Mouse (Mus musculus): Measurements from ENCODE around the gene Sun3. TPM values are rescaled to one million over a fixed set of nuclear protein-coding genes. Genes with fewer than 3 reads are reported as not detected.
A peak's percentile ranks its signal among the peaks of the same experiment; 100 is the strongest.

Gene Sun3
- not detected for total RNA-seq (2022)

DNA sequence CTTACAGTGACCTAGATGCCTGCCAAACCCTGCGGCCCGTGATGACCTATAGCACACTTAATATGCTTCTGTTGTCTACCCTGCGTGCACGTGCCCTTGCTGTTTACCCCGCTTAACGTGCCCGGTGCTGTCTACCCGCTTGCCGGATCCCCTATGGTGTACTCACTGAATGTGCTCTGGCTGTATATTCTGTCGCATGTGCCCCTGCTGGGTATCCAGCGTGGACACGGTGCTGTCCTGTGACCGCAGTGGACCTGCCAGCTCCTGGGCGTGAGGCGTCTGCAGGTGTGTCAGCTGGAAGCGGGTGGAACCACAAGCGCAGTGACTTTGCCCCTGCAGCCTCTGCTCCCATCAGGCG lies at the start of gene Sun3:
Gene Sun3, minus strand, starts transcription at position 289 of the 358 bp plus-strand sequence.
- DNase-seq (ENCODE audit: low spot score in 2 of 2): no peak

- no peak for DNase-seq (ENCODE audit: low spot score in 2 of 2)
Measured at GRCm38 (mm10) chr11:9076444-9076843, 27.7 kb upstream of the Sun3 start.

DNA sequence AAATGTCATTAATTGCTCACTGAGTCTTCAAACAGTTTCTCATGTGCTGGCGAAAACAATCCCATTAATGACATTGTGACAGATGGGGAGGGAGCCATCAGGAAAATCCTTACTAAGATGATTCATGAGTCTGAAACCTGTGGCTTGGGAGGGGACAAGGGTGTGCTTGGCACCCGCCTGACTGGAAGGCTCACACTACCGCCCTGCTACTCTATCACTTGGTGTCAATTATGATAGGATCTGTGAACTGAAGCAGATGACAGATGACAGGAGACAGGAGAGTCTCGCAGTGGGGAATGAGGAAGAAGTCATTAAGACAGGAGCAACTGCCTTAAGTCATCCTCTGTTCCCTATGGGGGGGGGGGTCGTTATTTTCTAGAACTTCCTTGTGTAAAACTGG lies 11.7 kb upstream of the Sun3 start:
- no peak for DNase-seq (ENCODE audit: low spot score in 2 of 2)

DNA sequence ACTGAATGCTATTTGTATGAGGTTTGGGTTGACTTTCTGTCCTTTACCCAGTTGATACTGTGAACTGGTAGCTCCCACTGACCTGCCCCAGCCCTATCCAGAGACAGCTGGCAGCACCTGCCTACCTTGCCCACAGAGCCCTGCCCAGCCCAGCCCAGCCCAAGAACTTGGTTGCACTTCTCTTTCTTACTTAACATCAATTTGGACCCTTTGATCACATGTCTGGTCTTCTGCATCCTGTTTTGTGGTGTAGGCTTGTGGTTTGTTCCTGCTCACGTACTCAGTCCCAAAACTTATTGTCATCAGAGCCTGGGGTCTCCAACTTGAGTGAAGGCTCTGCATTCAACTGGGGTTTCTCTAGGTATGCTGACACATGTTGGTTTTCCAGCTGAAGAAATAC lies 11.2 kb upstream of the Sun3 start:
- DNase-seq (ENCODE audit: low spot score in 2 of 2): no peak

DNA sequence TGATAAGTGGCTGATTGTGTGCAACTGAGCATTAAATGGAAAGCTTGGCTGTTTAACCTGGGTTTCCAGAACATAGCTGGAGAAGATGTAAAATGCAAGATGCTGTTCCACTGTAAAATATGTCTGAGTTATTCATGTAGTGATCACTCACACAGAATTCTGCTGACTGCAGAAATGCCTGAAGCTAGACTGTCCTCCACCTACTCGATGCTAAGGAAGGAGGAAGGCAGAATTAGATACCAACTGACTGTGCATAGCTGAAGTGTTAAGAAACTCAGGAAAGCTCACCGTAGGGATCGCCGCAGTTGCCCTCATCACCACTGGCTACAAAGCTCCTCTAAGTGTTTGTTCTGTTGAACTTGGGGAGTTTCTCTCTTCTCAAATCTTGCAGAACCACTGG lies 8.9 kb upstream of the Sun3 start:
- no peak for DNase-seq (ENCODE audit: low spot score in 2 of 2)

GRCm38 (mm10) chr11:9056937-9057336 lies 8.1 kb upstream of the Sun3 start:
- no peak for DNase-seq (ENCODE audit: low spot score in 2 of 2)

DNA sequence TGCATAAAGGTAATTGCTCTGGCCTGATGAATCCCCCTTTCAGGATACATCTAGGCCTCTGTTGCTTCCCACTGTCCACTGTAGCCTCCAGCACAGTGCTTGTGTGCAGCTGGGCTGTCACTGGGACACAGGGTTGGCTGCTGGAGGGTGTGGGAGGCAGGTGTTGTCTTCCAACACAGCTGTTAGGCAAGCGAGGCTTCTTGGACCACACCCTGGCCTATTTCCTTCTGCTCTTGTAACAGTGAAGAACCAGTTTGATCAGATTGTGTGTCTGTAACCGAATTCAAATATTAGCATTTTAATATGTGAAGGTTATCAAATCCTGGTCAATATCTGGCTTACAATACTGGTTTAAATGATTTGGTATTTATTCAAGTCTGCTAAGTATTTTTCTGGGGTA lies 3.1 kb upstream of the Sun3 start:
- no peak for DNase-seq (ENCODE audit: low spot score in 2 of 2)

DNA sequence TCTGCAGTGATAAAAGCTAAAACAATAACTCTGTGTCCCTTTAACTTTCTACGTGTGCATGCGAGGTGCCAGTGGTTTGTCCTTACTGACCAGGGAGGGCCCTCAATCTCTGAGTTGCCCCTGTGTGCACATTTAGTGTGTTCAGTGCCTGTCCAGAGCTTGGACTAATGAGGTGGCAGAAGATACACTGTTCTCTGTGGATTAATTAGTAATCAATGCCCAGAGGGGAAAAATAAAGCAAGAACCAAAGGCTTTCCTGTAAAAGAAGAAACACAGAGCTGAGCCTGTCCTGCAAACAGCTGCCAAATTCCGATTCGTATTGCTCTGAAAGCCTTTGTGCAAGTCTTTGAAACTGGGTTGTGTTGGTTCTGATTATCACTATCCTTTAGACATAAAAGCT lies 1.4 kb upstream of the Sun3 start:
- no peak for DNase-seq (ENCODE audit: low spot score in 2 of 2)

GRCm38 (mm10) chr11:9048011-9048702 lies 634 bp downstream of the Sun3 start, which contains the start of gene Gm11992:
TSS of gene Gm11992 (plus strand) at chr11:9048594.
- peak; percentile 48 to 66 for DNase-seq (ENCODE audit: low spot score in 2 of 2)

DNA sequence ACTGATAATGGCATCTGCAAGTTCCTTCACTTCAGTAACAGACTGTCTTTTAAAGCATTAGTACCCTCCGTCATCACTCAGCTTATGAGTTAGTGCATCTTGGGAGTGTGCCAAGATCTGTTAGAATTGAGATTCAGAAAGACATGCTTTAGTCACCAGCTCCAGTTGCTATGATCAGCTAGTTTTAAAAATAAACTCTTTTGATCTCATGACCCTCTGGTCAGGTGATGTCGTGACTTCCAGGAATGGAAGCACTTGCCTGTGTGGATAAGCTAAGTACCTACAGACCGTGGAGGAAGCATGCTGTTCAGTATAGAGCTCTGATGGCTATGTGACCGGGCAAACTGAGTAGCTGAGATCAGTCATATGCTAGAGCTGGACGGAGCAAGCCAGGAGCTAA lies 1.7 kb downstream of the Sun3 start:
- DNase-seq (ENCODE audit: low spot score in 2 of 2): no peak

DNA sequence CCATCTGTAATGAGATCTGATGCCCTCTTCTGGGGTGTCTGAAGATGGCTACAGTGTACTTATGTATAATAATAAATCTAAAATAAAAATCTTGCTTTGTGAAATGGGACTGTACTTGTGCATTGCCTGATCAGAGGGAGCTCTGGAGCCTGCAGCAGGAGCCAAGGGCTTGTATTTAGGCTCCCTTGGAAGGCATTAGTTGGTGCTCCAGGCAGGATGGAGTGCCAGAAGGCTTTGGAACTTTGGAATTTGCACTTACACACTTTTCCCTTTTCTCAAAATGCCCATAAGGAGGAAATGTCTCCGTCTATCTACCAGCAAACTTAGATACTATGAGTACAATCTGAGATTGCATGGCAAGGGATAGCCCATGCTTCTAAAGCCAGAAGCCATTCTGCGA lies 2.2 kb downstream of the Sun3 start:
- no peak for DNase-seq (ENCODE audit: low spot score in 2 of 2)

- DNase-seq (ENCODE audit: low spot score in 2 of 2): no peak
Measured at GRCm38 (mm10) chr11:9031530-9031929, 17.3 kb downstream of the Sun3 start.

DNA sequence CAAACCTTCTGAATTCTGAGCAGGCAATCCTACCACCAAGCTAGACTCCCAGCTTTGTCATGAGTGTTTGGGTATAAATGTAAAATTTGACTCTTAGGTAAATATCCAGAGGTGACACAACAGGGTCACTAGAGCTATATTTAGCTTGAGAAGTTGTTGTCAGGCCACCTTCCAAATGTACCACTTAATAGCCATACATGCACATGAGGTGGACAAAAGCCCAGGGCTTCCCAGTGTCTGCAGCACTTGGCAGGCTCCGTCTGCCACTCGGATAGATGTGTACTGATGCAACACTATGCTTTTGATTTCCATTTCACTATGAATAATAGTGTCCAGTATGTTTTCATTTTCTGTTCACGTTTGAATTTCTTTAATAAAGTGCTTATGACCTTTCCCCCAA lies 23.6 kb downstream of the Sun3 start:
- no peak for DNase-seq (ENCODE audit: low spot score in 2 of 2)

GRCm38 (mm10) chr11:9024782-9025181 lies 24.0 kb downstream of the Sun3 start:
- no peak for DNase-seq (ENCODE audit: low spot score in 2 of 2)

- no peak for DNase-seq (ENCODE audit: low spot score in 2 of 2)
Measured at GRCm38 (mm10) chr11:9020207-9020606, 28.6 kb downstream of the Sun3 start.

GRCm38 (mm10) chr11:9018491-9019267 lies 30.1 kb downstream of the Sun3 start:
- no peak for DNase-seq (ENCODE audit: low spot score in 2 of 2)

DNA sequence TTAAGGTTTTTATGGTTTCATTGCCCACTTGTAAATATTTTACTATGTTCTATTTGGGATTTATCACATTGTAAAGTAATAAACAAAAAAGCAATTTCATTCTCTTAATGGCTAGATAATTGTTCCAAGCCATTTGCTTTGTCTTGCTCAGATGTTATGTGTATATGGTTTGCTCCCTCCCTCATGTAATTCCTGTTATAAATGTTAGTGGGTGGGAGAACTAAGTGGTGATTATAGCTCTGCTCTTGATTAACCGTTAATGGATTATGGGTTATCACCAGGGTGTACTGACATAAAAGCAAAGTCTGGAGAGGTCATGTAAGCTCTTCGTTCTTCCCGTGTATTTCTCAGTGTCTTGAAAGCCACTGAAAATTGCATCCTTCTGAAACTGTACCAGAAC lies 34.1 kb downstream of the Sun3 start:
- DNase-seq (ENCODE audit: low spot score in 2 of 2): no peak

DNA sequence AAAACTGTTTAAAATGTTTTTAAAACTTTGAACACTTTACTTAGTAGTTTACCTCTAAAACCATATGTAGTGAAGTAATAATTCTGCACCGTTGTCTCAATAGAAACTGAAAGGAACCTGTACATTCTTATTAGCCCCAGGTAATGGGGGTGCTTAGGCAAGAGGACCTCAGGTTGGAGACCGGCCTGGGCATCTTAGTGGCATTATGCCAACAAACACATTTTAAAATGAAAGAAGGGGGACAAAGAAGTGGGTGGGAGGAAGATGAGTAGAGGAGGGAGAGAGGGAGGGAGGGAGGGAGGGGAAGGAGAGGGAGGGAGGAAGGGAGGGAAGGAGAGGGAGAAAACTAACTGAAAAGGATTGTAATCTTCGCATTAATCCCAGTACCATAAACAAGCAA lies 37.4 kb downstream of the Sun3 start:
- DNase-seq (ENCODE audit: low spot score in 2 of 2): no peak

DNA sequence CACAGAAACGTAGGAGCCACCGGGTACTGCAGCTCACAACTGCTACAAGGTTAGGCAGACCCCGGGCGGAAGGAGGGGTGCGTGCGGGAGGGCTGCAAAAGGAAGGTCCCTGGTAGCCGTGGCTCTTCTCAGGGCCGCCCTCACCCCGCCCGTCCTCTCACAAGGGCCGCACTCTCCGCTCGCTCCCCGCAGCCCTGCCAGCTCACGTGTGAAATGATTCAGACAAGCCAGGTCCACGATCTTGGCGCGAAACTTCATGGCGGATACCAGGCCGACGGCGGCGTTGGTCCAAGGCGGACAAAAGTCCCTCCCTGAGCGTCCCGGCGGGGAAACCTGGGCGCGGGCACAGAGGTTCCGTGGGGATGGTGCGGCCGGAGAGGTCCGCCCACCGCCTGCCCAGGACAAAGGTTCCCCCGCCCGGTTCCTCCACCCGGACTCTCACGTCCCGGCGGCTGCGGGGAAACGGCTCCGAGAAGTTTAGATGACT lies 37.9 kb downstream of the Sun3 start, which contains the start of gene Hus1:
Gene Hus1, minus strand, starts transcription at position 339 of the 487 bp plus-strand sequence.
- DNase-seq (ENCODE audit: low spot score in 2 of 2): peak; percentile 77 to 80

GRCm38 (mm10) chr11:9010416-9010815 lies 38.4 kb downstream of the Sun3 start:
- DNase-seq (ENCODE audit: low spot score in 2 of 2): no peak

- DNase-seq (ENCODE audit: low spot score in 2 of 2): no peak
Measured at GRCm38 (mm10) chr11:9008761-9009160, 40.0 kb downstream of the Sun3 start.

DNA sequence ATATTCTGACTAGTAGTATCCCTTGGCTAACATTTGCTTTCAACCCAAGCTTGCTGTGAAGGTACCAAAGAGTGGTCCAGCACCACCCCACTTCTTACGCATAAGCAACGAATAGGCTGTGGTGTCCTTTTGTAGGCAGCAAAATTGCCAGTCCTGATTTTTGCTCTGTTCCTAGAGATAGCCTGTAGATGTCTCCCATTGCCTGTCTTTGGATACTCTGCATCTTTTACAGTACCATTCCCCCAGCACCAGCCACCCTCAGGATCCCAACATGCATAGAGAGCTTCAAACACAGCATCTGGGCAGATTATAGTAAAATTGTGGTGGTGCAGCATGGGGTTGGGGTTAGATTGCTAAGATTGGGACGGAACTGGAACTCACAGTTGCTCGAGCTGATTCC lies 60.7 kb downstream of the Sun3 start:
- DNase-seq (ENCODE audit: low spot score in 2 of 2): no peak

GRCm38 (mm10) chr11:8986058-8986457 lies 62.7 kb downstream of the Sun3 start:
- no peak for DNase-seq (ENCODE audit: low spot score in 2 of 2)
